Mouse (Mus musculus): Measurements from ENCODE around the gene Sdr16c6.

GRCm38 (mm10) chr4:4077372-4077771, at the start of gene Sdr16c6:
- TF ChIP-seq CTCF (IDR thresholded peaks at IDR 0.05 in 2 of 3, conservative IDR thresholded peaks at IDR 0.05 in 1 of 3; ENCODE audit: control insufficient read depth in 1 of 3, insufficient read depth in 1 of 3, low read depth in 2 of 3, low read length in 3 of 3, poor library complexity in 1 of 3, severe bottlenecking in 1 of 3) (no peak), MYC (IDR thresholded peaks at IDR 0.05; ENCODE audit: low read depth, low read length) (no peak), EP300 (IDR thresholded peaks at IDR 0.05; ENCODE audit: low read depth in 1 of 2, low read length in 2 of 2) (no peak), CHD1 (IDR thresholded peaks at IDR 0.05; ENCODE audit: low read depth, low read length) (no peak), POLR2A (IDR thresholded peaks at IDR 0.05; ENCODE audit: control insufficient read depth in 1 of 2, insufficient read depth in 1 of 2, low read depth in 1 of 2, low read length in 2 of 2, poor library complexity in 1 of 2) (no peak), TCF12 (IDR thresholded peaks at IDR 0.05; ENCODE audit: low read depth, low read length) (no peak), MAFK (IDR thresholded peaks at IDR 0.05; ENCODE audit: borderline replicate concordance, low read depth, low read length) (no peak), JUND (IDR thresholded peaks at IDR 0.05; ENCODE audit: low read depth, low read length) (no peak)

Measured in MEL (cell line).